Mouse (Mus musculus) MEL (cell line): ENCODE data around the gene Spns2. TPM values are rescaled to one million over a fixed set of nuclear protein-coding genes. Genes with fewer than 3 reads are reported as not detected.
"Not testable (repeated sequence)": the region's sequence is repeated elsewhere in the genome, so short reads cannot be mapped to it uniquely, and the experiment has no call there.

Source experiments
- DNase-seq: peaks from one replicate; pipeline ENCODE4 v3.0.0; 2011; ENCODE audit warnings: low read depth, low spot score
- H3K27ac ChIP-seq: 2 replicates; pipeline ENCODE4 v1.5.1; 2012; ENCODE audit warnings: low read depth, mild to moderate bottlenecking, control low read depth, low read length, moderate library complexity; ENCODE audit not compliant: control insufficient read depth
- H3K27me3 ChIP-seq, 2 experiments: fragments of 150-350 bp in 1 of 2; sonication (generic) in 1 of 2; 2 replicates each; pipeline ENCODE4 v1.6.1; 2012; ENCODE audit warnings: low read length in 2 of 2, mild to moderate bottlenecking in 2 of 2, improper control_type of control experiment in 1 of 2, moderate library complexity in 1 of 2; ENCODE audit not compliant: insufficient read depth in 2 of 2, control insufficient read depth in 1 of 2
- H3K36me3 ChIP-seq, 2 experiments: 2 replicates each; pipeline ENCODE4 v1.6.1; 2012 to 2014; ENCODE audit warnings: low read length in 2 of 2, improper control_type of control experiment in 1 of 2, inconsistent platforms in 1 of 2, mild to moderate bottlenecking in 1 of 2; ENCODE audit not compliant: insufficient read depth in 2 of 2, control insufficient read depth in 1 of 2
- H3K4me1 ChIP-seq, 2 experiments: fragments of 150-350 bp in 1 of 2; sonication (generic) in 1 of 2; 2 replicates each; pipeline ENCODE4 v1.6.1; 2012; ENCODE audit warnings: low read length in 2 of 2, improper control_type of control experiment in 1 of 2, mild to moderate bottlenecking in 1 of 2; ENCODE audit not compliant: insufficient read depth in 2 of 2, control insufficient read depth in 1 of 2
- H3K4me3 ChIP-seq, 2 experiments: fragments of 150-350 bp in 1 of 2; sonication (generic) in 1 of 2; 2 replicates each; pipeline ENCODE4 v1.5.1; 2012; ENCODE audit warnings: low read depth in 2 of 2, low read length in 2 of 2, mild to moderate bottlenecking in 2 of 2, moderate library complexity in 2 of 2, control low read depth in 1 of 2, improper control_type of control experiment in 1 of 2; ENCODE audit not compliant: control insufficient read depth in 1 of 2, insufficient read depth in 1 of 2
- H3K79me2 ChIP-seq: 2 replicates; pipeline ENCODE4 v1.6.1; 2012; ENCODE audit warnings: mild to moderate bottlenecking, low read length, moderate library complexity; ENCODE audit not compliant: control insufficient read depth, poor library complexity, insufficient read depth
- H3K9ac ChIP-seq: 2 replicates; pipeline ENCODE4 v1.6.1; 2012; ENCODE audit warnings: low read depth, mild to moderate bottlenecking, control low read depth, low read length, moderate library complexity; ENCODE audit not compliant: control insufficient read depth, poor library complexity, severe bottlenecking
- H3K9me3 ChIP-seq: fragments of 150-350 bp; sonication (generic); replicated peaks from 2 replicates; pipeline ENCODE4 v1.6.1; 2012; ENCODE audit warnings: mild to moderate bottlenecking, low read length, improper control_type of control experiment, moderate library complexity; ENCODE audit not compliant: insufficient read depth
- BHLHE40 ChIP-seq: IDR thresholded peaks from 2 replicates; pipeline ENCODE4 v1.6.1; 2012; ENCODE audit warnings: low read depth, mild to moderate bottlenecking, inconsistent platforms, low read length, improper control_type of control experiment, borderline replicate concordance
- CHD1 ChIP-seq: IDR thresholded peaks from 2 replicates; pipeline ENCODE4 v1.6.1; 2012; ENCODE audit warnings: low read depth, mild to moderate bottlenecking, inconsistent platforms, low read length, improper control_type of control experiment
- CHD2 ChIP-seq: IDR thresholded peaks from 2 replicates; pipeline ENCODE4 v1.6.1; 2011; ENCODE audit warnings: low read length, improper control_type of control experiment
- CTCF ChIP-seq, 3 experiments: IDR thresholded peaks in 2 of 3; conservative IDR thresholded peaks in 1 of 3; 2 replicates each; pipeline ENCODE4 v1.5.1; 2011 to 2012; ENCODE audit warnings: low read length in 3 of 3, low read depth in 2 of 3, mild to moderate bottlenecking in 2 of 3, improper control_type of control experiment in 1 of 3, inconsistent platforms in 1 of 3, mixed read lengths in 1 of 3, moderate library complexity in 1 of 3; ENCODE audit not compliant: control insufficient read depth in 1 of 3, insufficient read depth in 1 of 3, poor library complexity in 1 of 3, severe bottlenecking in 1 of 3
- ELF1 ChIP-seq: IDR thresholded peaks from 2 replicates; pipeline ENCODE4 v1.6.1; 2014; ENCODE audit warnings: low read depth, mild to moderate bottlenecking, inconsistent platforms, low read length, improper control_type of control experiment, moderate library complexity
- EP300 ChIP-seq, 2 experiments: IDR thresholded peaks; 2 replicates each; pipeline ENCODE4 v1.6.1; 2011; ENCODE audit warnings: improper control_type of control experiment in 2 of 2, low read length in 2 of 2, low read depth in 1 of 2, mild to moderate bottlenecking in 1 of 2
- ETS1 ChIP-seq: IDR thresholded peaks from 2 replicates; pipeline ENCODE4 v1.6.1; 2012; ENCODE audit warnings: low read depth, mild to moderate bottlenecking, inconsistent platforms, low read length, improper control_type of control experiment, moderate library complexity
- GABPA ChIP-seq: IDR thresholded peaks from 2 replicates; pipeline ENCODE4 v1.6.1; 2012; ENCODE audit warnings: low read depth, mild to moderate bottlenecking, inconsistent platforms, low read length, improper control_type of control experiment, moderate library complexity
- JUND ChIP-seq: IDR thresholded peaks from 2 replicates; pipeline ENCODE4 v1.6.1; 2011; ENCODE audit warnings: low read depth, mild to moderate bottlenecking, improper control_type of control experiment, low read length
- KAT2A ChIP-seq: conservative IDR thresholded peaks from 2 replicates; pipeline ENCODE4 v1.6.1; 2012; ENCODE audit warnings: low read depth, low read length, improper control_type of control experiment, inconsistent platforms
- MAFK ChIP-seq: IDR thresholded peaks from 2 replicates; pipeline ENCODE4 v1.6.1; 2011; ENCODE audit warnings: low read depth, mild to moderate bottlenecking, low read length, improper control_type of control experiment, borderline replicate concordance
- MAX ChIP-seq: IDR thresholded peaks from 2 replicates; pipeline ENCODE4 v1.6.1; 2011; ENCODE audit warnings: low read length, improper control_type of control experiment
- MEF2A ChIP-seq: IDR thresholded peaks from 2 replicates; pipeline ENCODE4 v1.6.1; 2014; ENCODE audit warnings: low read depth, mild to moderate bottlenecking, inconsistent platforms, low read length, improper control_type of control experiment; ENCODE audit not compliant: poor library complexity, insufficient replicate concordance, severe bottlenecking; ENCODE audit errors: extremely low read depth
- MXI1 ChIP-seq: IDR thresholded peaks from 2 replicates; pipeline ENCODE4 v1.6.1; 2011; ENCODE audit warnings: mild to moderate bottlenecking, low read depth, low read length, improper control_type of control experiment
- MYC ChIP-seq: IDR thresholded peaks from 2 replicates; pipeline ENCODE4 v1.6.1; 2011; ENCODE audit warnings: low read depth, mild to moderate bottlenecking, low read length, improper control_type of control experiment, moderate library complexity
- NELFE ChIP-seq: IDR thresholded peaks from 2 replicates; pipeline ENCODE4 v1.6.1; 2011; ENCODE audit warnings: low read depth, low read length, improper control_type of control experiment
- NRF1 ChIP-seq: IDR thresholded peaks from 2 replicates; pipeline ENCODE4 v1.6.1; 2014; ENCODE audit warnings: low read depth, mild to moderate bottlenecking, inconsistent platforms, low read length, improper control_type of control experiment, moderate library complexity; ENCODE audit not compliant: poor library complexity, insufficient read depth, severe bottlenecking
- POLR2A ChIP-seq, 2 experiments: IDR thresholded peaks; 2 replicates each; pipeline ENCODE4 v1.6.1; 2011 to 2012; ENCODE audit warnings: low read length in 2 of 2, mild to moderate bottlenecking in 2 of 2, control low read depth in 1 of 2, improper control_type of control experiment in 1 of 2, low read depth in 1 of 2, moderate library complexity in 1 of 2; ENCODE audit not compliant: control insufficient read depth in 1 of 2, insufficient read depth in 1 of 2, poor library complexity in 1 of 2
- POLR2AphosphoS2 ChIP-seq: IDR thresholded peaks from 2 replicates; pipeline ENCODE4 v1.6.1; 2011; ENCODE audit warnings: low read length, improper control_type of control experiment
- POLR2AphosphoS5 ChIP-seq: IDR thresholded peaks from 2 replicates; pipeline ENCODE4 v1.6.1; 2012; ENCODE audit warnings: low read depth, borderline replicate concordance, mild to moderate bottlenecking, inconsistent platforms, low read length, moderate library complexity, mixed read lengths
- RAD21 ChIP-seq: IDR thresholded peaks from 2 replicates; pipeline ENCODE4 v1.6.1; 2011; ENCODE audit warnings: mild to moderate bottlenecking, low read depth, low read length, improper control_type of control experiment
- TBP ChIP-seq: IDR thresholded peaks from 2 replicates; pipeline ENCODE4 v1.8.0; 2011; ENCODE audit warnings: low read depth, low read length, improper control_type of control experiment
- TCF12 ChIP-seq: IDR thresholded peaks from 2 replicates; pipeline ENCODE4 v1.6.1; 2014; ENCODE audit warnings: low read depth, mild to moderate bottlenecking, inconsistent platforms, low read length, improper control_type of control experiment, moderate library complexity
- USF1 ChIP-seq: IDR thresholded peaks from 2 replicates; pipeline ENCODE4 v1.6.1; 2014; ENCODE audit warnings: low read depth, mild to moderate bottlenecking, inconsistent platforms, low read length, improper control_type of control experiment, moderate library complexity
- USF2 ChIP-seq, 2 experiments: IDR thresholded peaks; 2 replicates each; pipeline ENCODE4 v1.6.1; 2011 to 2012; ENCODE audit warnings: improper control_type of control experiment in 2 of 2, low read length in 2 of 2, borderline replicate concordance in 1 of 2, inconsistent platforms in 1 of 2, low read depth in 1 of 2, mild to moderate bottlenecking in 1 of 2; ENCODE audit not compliant: insufficient read depth in 1 of 2
- ZC3H11A ChIP-seq: IDR thresholded peaks from 2 replicates; pipeline ENCODE4 v1.6.1; 2012; ENCODE audit warnings: low read depth, mild to moderate bottlenecking, inconsistent platforms, low read length, improper control_type of control experiment
- ZKSCAN1 ChIP-seq: IDR thresholded peaks from 2 replicates; pipeline ENCODE4 v1.6.1; 2012; ENCODE audit warnings: low read depth, mild to moderate bottlenecking, inconsistent platforms, low read length, improper control_type of control experiment, moderate library complexity
- ZMIZ1 ChIP-seq: IDR thresholded peaks from 2 replicates; pipeline ENCODE4 v1.6.1; 2012; ENCODE audit warnings: low read depth, mild to moderate bottlenecking, inconsistent platforms, low read length, improper control_type of control experiment, moderate library complexity
- ZNF384 ChIP-seq: IDR thresholded peaks from 2 replicates; pipeline ENCODE4 v1.6.1; 2012; ENCODE audit warnings: low read depth, mild to moderate bottlenecking, inconsistent platforms, low read length, improper control_type of control experiment
- polyA plus RNA-seq, 2 experiments: library from polyadenylated mRNA; stranded (reverse) in 1 of 2; unstranded in 1 of 2; fragments of >175 nt in 1 of 2; fragments of >200 nt in 1 of 2; gene quantifications; 2 replicates each; pipeline versions ENCODE4 v1.2.1 to v1.2.4; 2012; ENCODE audit warnings: low replicate concordance in 2 of 2, low read depth in 1 of 2; ENCODE audit not compliant: insufficient read length in 2 of 2, insufficient read depth in 1 of 2, missing spikeins in 1 of 2
- total RNA-seq: library from RNA; depleted of rRNA; stranded (reverse); fragments of 300-350 nt; gene quantifications from 2 replicates; pipeline ENCODE4 v1.2.3, GENCODE M21; 2012

Spns2 gene
- total and polyA plus RNA-seq, 3 experiments: 0.58 to 3.0 TPM; not detected in 1

- not testable (repeated sequence) for H3K4me3 ChIP-seq, DNase-seq, H3K79me2 ChIP-seq, H3K9ac ChIP-seq, H3K9me3 ChIP-seq, H3K27ac ChIP-seq, H3K4me1 ChIP-seq, H3K27me3 ChIP-seq, H3K36me3 ChIP-seq
- TF ChIP-seq TBP: peak; percentile 89
Observed at GRCm38 (mm10) chr11:72430311-72431068, 59.2 kb downstream of the Spns2 start.

- peak; percentile 98 for DNase-seq
- TF ChIP-seq NRF1 (peak; percentile 50; the same call in 1 of the 2 replicates), MEF2A (no peak), ELF1 (peak; percentile 81), CHD1 (no peak), TBP (peak; percentile 49; the same call in 1 of the 2 replicates), MXI1 (peak; percentile 31; the same call in 1 of the 2 replicates), TCF12 (peak; percentile 51; the same call in 1 of the 2 replicates), GABPA (no peak), EP300 (IDR thresholded peaks at IDR 0.05; ENCODE audit: low read depth in 1 of 2, low read length in 2 of 2) (no peak), CHD2 (no peak), POLR2AphosphoS5 (no peak), MAFK (no peak), MYC (peak; percentile 74; the same call in 1 of the 2 replicates), ZC3H11A (peak; percentile 97), MAX (no peak), USF1 (peak; percentile 37; the same call in 1 of the 2 replicates), ZMIZ1 (no peak), BHLHE40 (no peak), ZKSCAN1 (no peak), CTCF (IDR thresholded peaks at IDR 0.05 in 2 of 3, conservative IDR thresholded peaks at IDR 0.05 in 1 of 3; ENCODE audit: control insufficient read depth in 1 of 3, insufficient read depth in 1 of 3, low read depth in 2 of 3, low read length in 3 of 3, poor library complexity in 1 of 3, severe bottlenecking in 1 of 3) (peak; percentile 88 to 100 (median 89); a peak in 5 of 6 replicates), POLR2A (IDR thresholded peaks at IDR 0.05; ENCODE audit: control insufficient read depth in 1 of 2, insufficient read depth in 1 of 2, low read depth in 1 of 2, low read length in 2 of 2, poor library complexity in 1 of 2) (peak in 1 of 2 experiments; percentile 71; a peak in 2 of 4 replicates), RAD21 (peak; percentile 99), JUND (no peak; the same call in 1 of the 2 replicates), POLR2AphosphoS2 (no peak), KAT2A (no peak), ETS1 (0 out of 2 replicates have a peak, but pooled peaks have one; percentile 13), USF2 (IDR thresholded peaks at IDR 0.05; ENCODE audit: borderline replicate concordance in 1 of 2, insufficient read depth in 1 of 2, low read depth in 1 of 2, low read length in 2 of 2) (no peak), NELFE (peak; percentile 44; the same call in 1 of the 2 replicates), ZNF384 (no peak)
Observed at GRCm38 (mm10) chr11:72429288-72429690, 60.4 kb downstream of the Spns2 start.

More at GRCm38 (mm10) chr11:72429288-72429690, 60.4 kb downstream of the Spns2 start:
- Histone ChIP-seq H3K4me3 (peak overlapping the region; percentile 62 to 66), H3K9me3 (no peaks in the 10 kb centered on the region), H3K79me2 (no peaks in the 10 kb centered on the region), H3K4me1 (peaks cover 2 to 6% of the 10 kb centered on the region in 2 experiments; a peak in 3 of 4 replicates), H3K27ac (peak overlapping the region; percentile 70), H3K9ac (peak overlapping the region; percentile 65), H3K27me3 (no peaks in the 10 kb centered on the region; a peak in 1 of 4 replicates), H3K36me3 (peaks cover 0 to 2% of the 10 kb centered on the region in 2 experiments; a peak in 1 of 4 replicates)
